28 mouse cellular contexts compared by ENCODE assay signal in genomic region chr10:45091462-45092079, GRCm38 (mm10). TPM values are rescaled to one million over a fixed set of nuclear protein-coding genes. Genes with fewer than 3 reads are reported as not detected.
DNase-seq lines count a peak whose midpoint lies in the region; ATAC-seq and TF ChIP-seq lines count a peak whose summit lies in the region.
"Had no signal": no experiment of that assay in that cellular context is flagged by ENCODE, and none has a peak within 500 bp of the region (broad histone marks: within the 10 kb centered on the region; RNA-seq: fewer than 3 reads in every experiment).

No protein-coding gene starts in this region.

- H3K4me2 ChIP-seq in heart, embryonic 13.5 days, result no peak overlapping the region
- H3K4me2 ChIP-seq in CH12.LX (ENCODE audit: insufficient read depth, low read depth, poor library complexity, severe bottlenecking), result peak overlapping the region; percentile 71; the same call in 1 of the 2 replicates
- no peak overlapping the region for H3K4me2 ChIP-seq in lung, postnatal 0 days (replicated peaks; ENCODE audit: low read depth, low read length)
- no peak overlapping the region for H3K4me2 ChIP-seq in liver, embryonic 11.5 days
- H3K4me2 ChIP-seq: embryonic facial prominence, embryonic 12.5 days; forebrain, embryonic 12.5 days; heart, embryonic 11.5 days; hindbrain, embryonic 13.5 days; limb, embryonic 12.5 days; midbrain, embryonic 11.5 days; neural tube, embryonic 15.5 days; stomach, embryonic 15.5 days had no signal

- no peak for TF ChIP-seq POLR2A in CH12.LX (IDR thresholded peaks at IDR 0.05; ENCODE audit: low read depth, low read length)

- no peak overlapping the region for H3K4me3 ChIP-seq in heart, embryonic 13.5 days
- H3K4me3 ChIP-seq in CH12.LX (replicated peaks in 1 of 3; ENCODE audit: low read depth in 2 of 3, low read length in 2 of 3, poor library complexity in 1 of 3), result no peak overlapping the region
- H3K4me3 ChIP-seq in lung, postnatal 0 days (ENCODE audit: low read depth, low read length), result no peak overlapping the region
- H3K4me3 ChIP-seq in limb, embryonic 10.5 days, result no peak overlapping the region
- H3K4me3 ChIP-seq in liver, embryonic 11.5 days (ENCODE audit: low read depth, low read length), result no peak overlapping the region
- H3K4me3 ChIP-seq: embryonic facial prominence, embryonic 12.5 days; forebrain, embryonic 12.5 days; gastrocnemius, adult 2 months; hindbrain, embryonic 13.5 days; limb, embryonic 12.5 days; neural tube, embryonic 15.5 days; stomach, embryonic 15.5 days had no signal

- TF ChIP-seq RAD21 in CH12.LX (IDR thresholded peaks at IDR 0.05; ENCODE audit: low read depth, low read length), result no peak

- H3K9ac ChIP-seq in heart, embryonic 13.5 days, result no peak overlapping the region
- no peak overlapping the region for H3K9ac ChIP-seq in CH12.LX (ENCODE audit: insufficient read depth, low read depth)
- no peak overlapping the region for H3K9ac ChIP-seq in lung, postnatal 0 days (replicated peaks; ENCODE audit: low read depth)
- no peak overlapping the region for H3K9ac ChIP-seq in liver, embryonic 11.5 days (ENCODE audit: low read depth, low read length)
- H3K9ac ChIP-seq: embryonic facial prominence, embryonic 12.5 days; forebrain, embryonic 12.5 days; hindbrain, embryonic 13.5 days; limb, embryonic 12.5 days; liver, embryonic 14.5 days; neural tube, embryonic 15.5 days; stomach, embryonic 15.5 days had no signal

- dilution Hi-C loops in CH12.LX (cut with MboI; ENCODE audit: extremely low pct_ligation_motif_present, extremely low pct_unique_long_range_greater_than_20kb, low sequenced_read_pairs), result no loop called here

- 55% methylated on average over 8 of the region's 8 CpGs for WGBS in heart, embryonic 13.5 days
- WGBS in lung, postnatal 0 days, result 54% methylated on average over 8 of the region's 8 CpGs
- 84% methylated on average over 8 of the region's 8 CpGs for WGBS in limb, embryonic 10.5 days
- 78% methylated on average over 8 of the region's 8 CpGs for WGBS in liver, embryonic 11.5 days

- peaks cover 20% of the 10 kb centered on the region for H3K79me2 ChIP-seq in CH12.LX (replicated peaks; ENCODE audit: control insufficient read depth, extremely low read depth, insufficient read depth, poor library complexity, severe bottlenecking)

- H3K36me3 ChIP-seq in heart, embryonic 13.5 days, result peaks cover 51% of the 10 kb centered on the region
- H3K36me3 ChIP-seq in CH12.LX (replicated peaks in 1 of 2; ENCODE audit: control insufficient read depth in 1 of 2, insufficient read depth in 1 of 2, low read length in 1 of 2), result peaks cover 42 to 91% of the 10 kb centered on the region in 2 experiments
- peaks cover 12% of the 10 kb centered on the region for H3K36me3 ChIP-seq in lung, postnatal 0 days (ENCODE audit: insufficient read depth, low read length)
- H3K36me3 ChIP-seq in limb, embryonic 10.5 days, result peaks cover 76% of the 10 kb centered on the region
- H3K36me3 ChIP-seq in liver, embryonic 11.5 days (ENCODE audit: control insufficient read depth, insufficient read depth, low read length), result peaks cover 4% of the 10 kb centered on the region; the same call in 1 of the 2 replicates

- no peak for TF ChIP-seq EP300 in CH12.LX (IDR thresholded peaks at IDR 0.05; ENCODE audit: low read length)
- peak; percentile 90 for TF ChIP-seq EP300 in lung, postnatal 0 days (IDR thresholded peaks at IDR 0.05)

- H3K27me3 ChIP-seq in heart, embryonic 13.5 days (replicated peaks), result no peaks in the 10 kb centered on the region
- no peaks in the 10 kb centered on the region for H3K27me3 ChIP-seq in CH12.LX (replicated peaks)
- H3K27me3 ChIP-seq in lung, postnatal 0 days (replicated peaks; ENCODE audit: insufficient read depth, low read length), result no peaks in the 10 kb centered on the region
- no peaks in the 10 kb centered on the region for H3K27me3 ChIP-seq in limb, embryonic 10.5 days (ENCODE audit: low read depth, poor library complexity, severe bottlenecking)
- no peaks in the 10 kb centered on the region for H3K27me3 ChIP-seq in liver, embryonic 11.5 days (replicated peaks; ENCODE audit: control insufficient read depth, insufficient read depth, low read length)
- H3K27me3 ChIP-seq: embryonic facial prominence, embryonic 12.5 days; forebrain, embryonic 12.5 days; hindbrain, embryonic 13.5 days; limb, embryonic 12.5 days; neural tube, embryonic 15.5 days; Patski; stomach, embryonic 15.5 days had no signal

- no peak for DNase-seq in heart, adult 18-20 months
- DNase-seq in CH12.LX (ENCODE audit: extremely low read depth) (no peak), R1 (ENCODE audit: low read depth, low spot score) (peak; percentile 95)
- DNase-seq in lung, postnatal 0 days (ENCODE audit: low spot score), result peak; percentile 77
- DNase-seq in limb, embryonic 10.5 days (ENCODE audit: low spot score), result no peak
- no peak for DNase-seq in liver, embryonic 11.5 days (ENCODE audit: low spot score)
- DNase-seq in layer of hippocampus, adult 18-20 months (ENCODE audit: low spot score in 2 of 2), result no peak
- DNase-seq: adrenal gland, adult 8-10 months; B cell, adult 2 months; gastrocnemius, adult 2 months; kidney, adult 8-10 months; kidney, postnatal 14 days; layer of hippocampus, postnatal 36 days; right cerebral cortex, adult 18-20 months; right cerebral cortex, postnatal 4 days; thymus, postnatal 36 days had no signal

- no peak for TF ChIP-seq CTCF in CH12.LX (conservative IDR thresholded peaks at IDR 0.05 in 1 of 2, IDR thresholded peaks at IDR 0.05 in 1 of 2; ENCODE audit: low read depth in 2 of 2, low read length in 2 of 2)
- TF ChIP-seq CTCF in lung, postnatal 0 days (IDR thresholded peaks at IDR 0.05), result no peak

- no peaks in the 10 kb centered on the region for H3K9me3 ChIP-seq in heart, embryonic 13.5 days
- peaks cover 2% of the 10 kb centered on the region for H3K9me3 ChIP-seq in CH12.LX (replicated peaks; ENCODE audit: low read length)
- H3K9me3 ChIP-seq in lung, postnatal 0 days (ENCODE audit: low read length), result no peaks in the 10 kb centered on the region
- H3K9me3 ChIP-seq in limb, embryonic 10.5 days (replicated peaks), result no peaks in the 10 kb centered on the region
- no peaks in the 10 kb centered on the region for H3K9me3 ChIP-seq in liver, embryonic 11.5 days (ENCODE audit: control insufficient read depth, low read length)
- H3K9me3 ChIP-seq: embryonic facial prominence, embryonic 12.5 days; forebrain, embryonic 12.5 days; hindbrain, embryonic 13.5 days; limb, embryonic 12.5 days; neural tube, embryonic 15.5 days; stomach, embryonic 15.5 days had no signal

- H3K4me1 ChIP-seq in heart, embryonic 13.5 days, result peaks cover 32% of the 10 kb centered on the region
- peaks cover 12 to 42% of the 10 kb centered on the region in 2 experiments for H3K4me1 ChIP-seq in CH12.LX (ENCODE audit: control insufficient read depth in 1 of 2, insufficient read depth in 2 of 2)
- H3K4me1 ChIP-seq in lung, postnatal 0 days (ENCODE audit: insufficient read depth, low read depth, low read length), result no peaks in the 10 kb centered on the region
- H3K4me1 ChIP-seq in limb, embryonic 10.5 days, result peaks cover 16% of the 10 kb centered on the region
- no peaks in the 10 kb centered on the region; the same call in 1 of the 2 replicates for H3K4me1 ChIP-seq in liver, embryonic 11.5 days (replicated peaks; ENCODE audit: control insufficient read depth, insufficient read depth, low read length)
- H3K4me1 ChIP-seq: embryonic facial prominence, embryonic 12.5 days; neural tube, embryonic 15.5 days; stomach, embryonic 15.5 days had no signal

- ATAC-seq in heart, embryonic 13.5 days (ENCODE audit: extremely low read depth, insufficient number of reproducible peaks, low FRiP score, low TSS enrichment), result no peak
- ATAC-seq in lung, postnatal 0 days, result peak; percentile 94
- ATAC-seq in liver, embryonic 11.5 days (replicated peaks; ENCODE audit: low FRiP score), result no peak
- ATAC-seq: activated CD4-positive, CD25-positive, alpha-beta regulatory T cell, adult 4 months; Patski had no signal

- peak overlapping the region; percentile 62 for H3K27ac ChIP-seq in heart, embryonic 13.5 days (replicated peaks)
- H3K27ac ChIP-seq in CH12.LX (ENCODE audit: insufficient read depth, low read depth), result peak overlapping the region; percentile 43; the same call in 1 of the 2 replicates
- H3K27ac ChIP-seq in lung, postnatal 0 days (ENCODE audit: low read length), result peak overlapping the region; percentile 44
- H3K27ac ChIP-seq in limb, embryonic 10.5 days, result no peak overlapping the region
- no peak overlapping the region for H3K27ac ChIP-seq in liver, embryonic 11.5 days (ENCODE audit: low read depth, low read length)
- H3K27ac ChIP-seq: embryonic facial prominence, embryonic 12.5 days; forebrain, embryonic 12.5 days; gastrocnemius, adult 2 months; hindbrain, embryonic 13.5 days; limb, embryonic 12.5 days; liver, embryonic 14.5 days; neural tube, embryonic 15.5 days; stomach, embryonic 15.5 days had no signal

- in situ Hi-C loops in CH12.LX (cut with MboI; ENCODE audit: low pct_ligation_motif_present, low pct_unique_long_range_greater_than_20kb, low sequenced_read_pairs), result no loop called here

TF ChIP-seq in CH12.LX, 34 proteins besides CTCF, POLR2A, EP300 and RAD21 (continues in another document):
- no peak for TF ChIP-seq NRF1 (IDR thresholded peaks at IDR 0.05; ENCODE audit: low read depth, low read length)
- TF ChIP-seq GABPA (IDR thresholded peaks at IDR 0.05; ENCODE audit: insufficient replicate concordance, low read depth, low read length), result no peak
- TF ChIP-seq JUND (conservative IDR thresholded peaks at IDR 0.05; ENCODE audit: low read depth, low read length), result no peak
- no peak for TF ChIP-seq MAFK (IDR thresholded peaks at IDR 0.05; ENCODE audit: insufficient replicate concordance, low read length)
- no peak for TF ChIP-seq E2F4 (IDR thresholded peaks at IDR 0.05; ENCODE audit: insufficient replicate concordance, low read depth, low read length)
- TF ChIP-seq TBP (conservative IDR thresholded peaks at IDR 0.05; ENCODE audit: low read depth, low read length), result no peak
- TF ChIP-seq SMC3 (IDR thresholded peaks at IDR 0.05; ENCODE audit: low read depth, low read length), result no peak
- no peak for TF ChIP-seq IRF4 (IDR thresholded peaks at IDR 0.05; ENCODE audit: low read depth, low read length)
- no peak for TF ChIP-seq USF2 (conservative IDR thresholded peaks at IDR 0.05; ENCODE audit: low read depth, low read length)
- no peak for TF ChIP-seq RCOR1 (conservative IDR thresholded peaks at IDR 0.05; ENCODE audit: low read depth, low read length)

RNA-seq across cellular contexts. Expression of gene Prep, which starts 24.6 kb away (rescaled TPM):
- 27.8 and 29.6 TPM in 2 replicates for polyA plus RNA-seq in heart, embryonic 13.5 days (2015; fragmentation: Nextera tagmentation; extraction: Ambion mirVana)
- 10 to 100 TPM; 12.3 to 12.5 TPM for total RNA-seq in heart, adult 18-20 months (2021)
- 17.6 and 17.8 TPM in 2 replicates for total RNA-seq in CH12.LX (2012; rRNA removed)
- total RNA-seq in CH12.LX (2014; rRNA removed), result 25.0 and 25.7 TPM in 2 replicates
- 26.0 and 28.2 TPM in 2 replicates for polyA plus RNA-seq in CH12.LX (2012; ENCODE audit: insufficient read length, low read depth)
- 20.1 and 22.6 TPM in 2 replicates for polyA plus RNA-seq in lung, postnatal 0 days (2015; fragmentation: Nextera tagmentation; extraction: Ambion mirVana)
- polyA plus RNA-seq in limb, embryonic 10.5 days (2016; fragmentation: Nextera tagmentation; extraction: Ambion mirVana), result 41.1 and 42.7 TPM in 2 replicates
- polyA plus RNA-seq in liver, embryonic 11.5 days (2014; fragmentation: Nextera tagmentation; extraction: Ambion mirVana), result 22.1 and 27.7 TPM in 2 replicates
- 1 to 10 TPM; 8.2 to 8.8 TPM for total RNA-seq in layer of hippocampus, adult 18-20 months (2021)

Comparison
In these comparisons a context has a peak if more than half of its experiments do, and no peak if none do; other contexts are left out.
1. H3K27ac ChIP-seq: peak in heart, embryonic 13.5 days (single experiment), CH12.LX (single experiment) and lung, postnatal 0 days (single experiment); none in limb, embryonic 10.5 days (single experiment) and liver, embryonic 11.5 days (single experiment).
2. DNase-seq: peak in R1 (single experiment) and lung, postnatal 0 days (single experiment); none in heart, adult 18-20 months (0 of 2), CH12.LX (single experiment), limb, embryonic 10.5 days (single experiment), liver, embryonic 11.5 days (single experiment) and layer of hippocampus, adult 18-20 months (0 of 2).